Mouse (Mus musculus) granulocyte monocyte progenitor cell, adult 5-6 weeks (primary cell): ENCODE data around the gene Hoxc12. TPM values are rescaled to one million over a fixed set of nuclear protein-coding genes. Genes with fewer than 3 reads are reported as not detected.

Experiments
- ATAC-seq: replicated peaks from 2 replicates; pipeline ENCODE4 v1.8.0; 2016; ENCODE audit warnings: mild to moderate bottlenecking, moderate TSS enrichment, inconsistent platforms; ENCODE audit not compliant: poor library complexity, severe bottlenecking
- total RNA-seq, 2 experiments: library from RNA; stranded (forward) in 1 of 2; stranded (reverse) in 1 of 2; fragments of 200-712, 200-1000 nt in 1 of 2; fragments of >200 nt in 1 of 2; fragmentation: Nextera tagmentation in 1 of 2; gene quantifications; 2 replicates each; pipeline ENCODE4 v1.2.3; 2014 to 2017

Gene Hoxc12
- total RNA-seq, 2 experiments from 2014 or later: not detected

DNA sequence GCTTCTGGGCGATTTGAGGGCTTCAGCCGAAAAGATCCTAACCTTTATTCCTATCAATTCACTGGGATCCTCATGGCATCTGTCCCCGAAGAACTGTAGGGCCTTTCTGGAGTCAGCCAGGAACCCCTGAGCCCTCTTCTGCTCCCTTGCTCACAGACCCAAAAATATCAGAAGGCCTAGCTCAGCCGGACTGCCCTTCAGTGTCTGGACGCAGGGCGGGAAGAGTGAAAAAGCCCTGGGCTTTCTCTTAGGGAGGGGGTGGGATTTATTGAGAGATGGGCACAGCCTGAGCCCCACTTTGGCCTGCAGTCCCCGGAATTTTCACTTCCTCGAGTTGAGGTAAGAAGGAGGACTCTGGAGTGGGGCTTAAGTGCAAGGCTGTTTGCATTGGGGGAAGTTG, 26.7 kb downstream of the Hoxc12 start:
- ATAC-seq: no peak

DNA sequence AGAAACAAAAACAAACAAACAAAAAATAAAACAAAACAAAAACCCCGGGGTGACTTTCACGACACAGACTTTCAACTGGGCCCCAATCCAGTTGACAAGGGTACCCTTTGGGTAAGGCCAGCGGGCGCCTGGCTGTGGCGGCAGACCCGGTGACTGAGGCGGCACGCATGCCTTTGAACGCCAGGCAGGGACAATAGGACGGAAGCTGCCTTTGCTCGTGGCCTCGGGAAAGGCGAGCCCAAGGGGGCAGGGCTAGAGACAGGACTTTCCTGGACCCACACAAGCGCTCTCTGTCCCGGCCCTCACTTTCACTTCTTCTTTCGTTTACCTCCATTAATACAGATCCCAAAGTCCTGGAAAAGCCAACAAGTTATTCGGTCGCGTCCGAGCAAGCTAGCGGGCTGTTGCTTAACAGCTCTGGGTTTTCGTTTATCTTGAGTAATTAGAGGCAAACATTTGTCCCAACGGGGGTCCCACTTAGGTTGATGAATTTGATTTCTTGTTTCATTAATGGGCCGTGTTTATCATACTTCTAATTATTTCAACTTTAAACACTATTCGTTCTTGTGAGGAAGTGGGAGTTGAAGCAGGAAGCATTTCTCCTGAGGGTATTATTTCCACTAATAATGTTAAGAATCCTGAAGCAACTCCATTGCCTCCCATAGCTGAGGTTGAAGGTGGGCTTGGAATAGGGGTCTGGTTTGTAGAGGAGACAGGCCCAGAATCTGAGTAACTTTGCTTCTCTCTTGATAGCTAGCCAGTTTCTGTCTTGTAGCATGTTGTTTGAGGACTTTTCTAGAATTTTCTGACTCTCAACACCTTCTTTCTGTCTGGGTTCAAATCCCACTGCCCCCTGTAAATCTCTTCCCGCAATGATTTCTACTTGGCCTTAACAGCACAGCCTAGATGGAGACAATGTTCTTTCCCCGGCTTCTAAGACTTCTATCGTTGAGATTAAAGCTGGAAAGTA, 27.4 kb downstream of the Hoxc12 start:
- ATAC-seq: peak; percentile 46; the same call in 1 of the 2 replicates

DNA sequence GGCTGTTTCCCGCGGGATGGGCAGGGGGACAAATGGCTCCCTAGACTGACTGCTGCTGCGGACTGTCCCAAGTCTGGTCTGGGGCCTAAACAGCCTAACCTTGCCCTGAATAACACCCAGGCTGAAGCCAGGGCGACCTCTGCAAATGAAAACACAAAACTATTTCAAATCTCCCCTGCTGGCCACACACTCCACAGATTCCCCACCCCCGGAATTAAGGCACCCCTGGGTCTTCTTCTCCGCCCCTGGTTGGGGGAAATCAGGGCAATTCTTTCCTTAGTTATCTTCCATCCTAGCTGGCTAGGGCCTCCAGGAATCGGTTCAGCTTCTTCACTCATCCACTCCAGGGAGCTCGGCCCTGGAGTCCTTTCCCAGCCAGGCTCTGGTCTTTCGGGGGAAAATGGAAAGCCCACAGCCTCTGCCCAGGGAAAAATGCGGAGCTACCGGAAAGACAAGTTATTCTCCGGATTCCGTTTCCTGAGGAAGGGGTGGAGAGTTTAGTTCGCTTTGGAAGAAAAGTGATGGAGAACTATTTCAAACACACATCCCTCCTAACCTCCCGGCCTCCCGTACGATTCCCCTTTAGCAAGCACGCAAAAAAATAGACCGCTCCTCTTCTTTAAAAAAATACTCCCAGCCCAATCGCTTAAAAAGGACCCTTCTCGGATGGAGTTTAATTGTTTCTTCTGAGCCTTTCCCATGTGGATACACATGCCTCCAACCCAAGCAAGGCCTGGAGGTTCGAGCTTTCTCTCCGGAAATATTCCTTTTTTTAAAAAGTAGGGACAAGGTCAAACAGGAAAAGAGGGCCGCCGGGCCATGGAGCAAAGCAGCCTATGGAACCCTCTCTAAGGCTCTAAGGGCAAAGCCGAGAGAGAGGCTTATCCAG, 28.7 kb downstream of the Hoxc12 start:
- no peak for ATAC-seq

- ATAC-seq: peak; percentile 76
Observed at GRCm38 (mm10) chr15:102965892-102966775, 29.6 kb downstream of the Hoxc12 start.

- ATAC-seq: no peak
Observed at GRCm38 (mm10) chr15:102966776-102967311, 30.3 kb downstream of the Hoxc12 start, which contains the start of gene Hoxc10. Gene Hoxc10, plus strand, starts transcription at chr15:102966796.

DNA sequence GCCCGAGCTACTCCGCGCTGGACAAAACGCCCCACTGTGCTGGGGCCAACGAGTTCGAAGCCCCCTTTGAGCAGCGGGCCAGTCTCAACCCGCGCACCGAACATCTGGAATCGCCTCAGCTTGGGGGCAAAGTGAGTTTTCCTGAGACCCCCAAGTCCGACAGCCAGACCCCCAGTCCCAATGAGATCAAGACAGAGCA, 30.7 kb downstream of the Hoxc12 start, which contains the start of gene Hoxc5:
Gene Hoxc5, plus strand, starts transcription at position 132 of the 199 bp plus-strand sequence.
- no peak for ATAC-seq

DNA sequence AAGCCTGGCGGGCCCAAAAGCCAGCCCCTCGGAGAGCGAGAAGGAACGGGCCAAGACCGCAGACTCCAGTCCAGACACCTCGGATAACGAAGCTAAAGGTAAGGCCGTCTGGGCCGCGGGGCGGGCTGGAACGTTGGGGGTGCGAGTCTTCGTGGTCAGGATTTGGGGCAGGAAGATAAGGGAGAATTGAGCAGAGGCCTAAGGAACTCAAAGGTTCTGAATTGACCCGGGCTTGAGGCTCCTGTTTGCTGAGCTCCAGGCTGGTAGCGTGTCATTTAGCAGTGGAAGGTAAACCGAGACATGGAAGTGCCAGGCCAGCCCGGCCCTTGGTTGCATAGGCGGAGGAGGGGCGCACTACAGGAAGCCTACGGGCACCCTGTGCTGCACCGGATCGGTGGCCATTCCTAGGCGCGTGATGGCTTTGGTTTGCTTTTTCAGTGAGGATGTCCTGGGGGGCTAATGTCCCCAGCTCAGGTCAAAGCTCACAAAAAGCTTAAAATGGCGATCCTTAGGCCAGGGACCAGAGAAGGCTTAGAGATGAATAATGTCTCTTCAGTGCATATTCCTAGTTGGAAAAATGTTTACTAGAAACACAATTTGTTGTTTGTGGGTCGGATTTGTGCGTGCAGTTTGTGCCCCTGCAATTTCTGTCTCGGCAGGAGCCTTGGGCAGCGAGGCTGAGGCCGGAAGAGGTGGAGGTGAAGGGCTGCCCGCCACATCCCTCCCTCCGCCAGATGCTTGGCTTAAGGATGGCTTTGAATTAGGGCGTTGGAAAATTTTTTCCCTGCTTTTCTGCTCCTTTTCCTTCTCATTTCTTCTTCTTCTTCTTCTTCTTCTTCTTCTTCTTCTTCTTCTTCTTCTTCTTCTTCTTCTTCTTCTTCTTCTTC, 31.2 kb downstream of the Hoxc12 start:
- no peak for ATAC-seq

- no peak for ATAC-seq
Observed at GRCm38 (mm10) chr15:102969296-102969695, 32.7 kb downstream of the Hoxc12 start.

- no peak for ATAC-seq
Observed at GRCm38 (mm10) chr15:102970740-102971139, 34.2 kb downstream of the Hoxc12 start.

GRCm38 (mm10) chr15:102972254-102972653, 35.7 kb downstream of the Hoxc12 start:
- ATAC-seq: no peak

- ATAC-seq: no peak
Observed at GRCm38 (mm10) chr15:102972753-102973152, 36.2 kb downstream of the Hoxc12 start.

- no peak for ATAC-seq
Observed at GRCm38 (mm10) chr15:102975034-102975433, 38.5 kb downstream of the Hoxc12 start.

GRCm38 (mm10) chr15:102975688-102976111, 39.1 kb downstream of the Hoxc12 start:
- peak; percentile 11; the same call in 1 of the 2 replicates for ATAC-seq

- no peak for ATAC-seq
Observed at GRCm38 (mm10) chr15:102976171-102976570, 39.6 kb downstream of the Hoxc12 start, which contains the start of gene Hoxc9. Gene Hoxc9, plus strand, starts transcription at chr15:102976439.

- ATAC-seq: peak; percentile 23; the same call in 1 of the 2 replicates
Observed at GRCm38 (mm10) chr15:102976631-102977422, 40.3 kb downstream of the Hoxc12 start.

DNA sequence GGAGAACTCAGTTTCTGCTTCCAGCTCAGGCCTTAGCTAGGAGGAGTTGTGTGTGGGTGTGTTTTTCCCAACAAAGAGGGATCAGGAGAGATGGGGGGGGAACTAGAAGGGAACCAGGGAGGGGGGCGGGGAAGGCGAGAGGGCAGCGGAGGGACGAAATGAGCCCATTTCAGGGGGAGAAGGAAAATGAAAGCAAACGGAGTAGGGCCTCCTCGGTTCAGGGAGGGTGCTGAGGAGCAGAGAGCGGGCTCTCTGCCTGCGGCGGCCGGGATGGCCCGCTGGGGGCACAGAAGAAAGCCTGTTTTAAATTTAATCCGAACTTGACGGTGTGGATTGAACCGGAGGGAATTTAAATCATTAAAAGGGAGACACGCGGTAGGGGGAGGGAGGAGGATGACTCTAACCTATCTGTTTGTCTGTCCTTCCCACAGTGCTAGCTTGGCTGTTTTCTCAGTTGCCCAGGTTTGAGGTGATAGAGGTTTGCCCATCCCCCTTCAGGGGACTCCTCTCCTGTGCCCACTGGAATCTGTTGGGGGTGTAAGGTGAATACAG, 40.9 kb downstream of the Hoxc12 start:
- no peak for ATAC-seq
